In the genomic region with DNA sequence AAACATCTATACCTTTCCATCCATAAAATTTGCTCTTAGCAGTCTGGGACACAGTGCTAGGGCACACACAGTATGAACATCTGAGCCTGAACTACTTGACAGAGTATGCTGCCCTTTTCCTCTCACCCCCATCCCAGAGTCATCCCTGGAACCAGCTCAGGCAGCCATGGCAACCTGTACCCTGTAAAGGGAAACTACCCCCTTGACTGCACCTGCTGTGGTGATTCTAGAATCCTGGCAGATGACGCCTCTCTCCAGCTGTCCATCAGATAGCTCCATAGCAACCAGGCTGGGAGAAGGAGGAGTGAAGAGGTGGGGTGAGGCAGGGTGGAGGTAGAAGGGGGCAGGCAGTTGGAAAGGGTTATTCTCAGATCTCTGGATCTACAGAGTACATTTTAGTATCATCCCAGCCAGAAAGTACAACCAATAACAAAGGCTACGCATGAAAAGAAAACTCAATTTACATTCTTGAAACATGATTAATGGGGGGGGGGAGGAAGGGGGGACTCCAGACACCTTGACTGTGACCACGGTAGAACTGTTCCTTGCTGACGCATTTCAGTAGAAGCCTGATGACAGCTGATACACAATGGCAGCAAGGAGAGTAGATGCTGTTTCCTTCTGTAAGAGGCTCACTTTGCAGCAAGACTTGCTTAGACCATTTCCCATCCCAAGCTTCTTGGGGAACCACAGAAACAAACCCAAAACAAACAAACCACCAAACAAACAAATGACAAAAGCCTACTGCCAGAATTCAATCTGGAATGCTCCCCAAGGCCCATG, we compare ENCODE assay signal across 8 mouse cellular contexts.
A peak's percentile ranks its signal among the peaks of the same experiment; 100 is the strongest.
DNase-seq lines count a peak whose midpoint lies in the region; ATAC-seq and TF ChIP-seq lines count a peak whose summit lies in the region.
"Had no signal": no experiment of that assay in that cellular context is flagged by ENCODE, and none has a peak within 500 bp of the region (broad histone marks: within the 10 kb centered on the region; RNA-seq: fewer than 3 reads in every experiment).

No protein-coding gene starts in this region.

- H3K4me2 ChIP-seq in lung, embryonic 16.5 days (ENCODE audit: low read depth, low read length), result no peak overlapping the region
- no peak overlapping the region for H3K4me2 ChIP-seq in stomach, postnatal 0 days (replicated peaks; ENCODE audit: low read depth)

- 42% methylated on average over 4 of the region's 4 CpGs for WGBS in lung, embryonic 16.5 days
- 47% methylated on average over 4 of the region's 4 CpGs for WGBS in stomach, postnatal 0 days

- TF ChIP-seq EP300 in stomach, postnatal 0 days (optimal IDR thresholded peaks at IDR 0.05), result no peak

- intact Hi-C loops in left cerebral cortex, postnatal 25 days (cut with DNase I), result no loop called here

- H3K27me3 ChIP-seq in lung, embryonic 16.5 days (ENCODE audit: control insufficient read depth, insufficient read depth, low read depth, low read length), result no peaks in the 10 kb centered on the region
- no peaks in the 10 kb centered on the region for H3K27me3 ChIP-seq in stomach, postnatal 0 days (ENCODE audit: control insufficient read depth, insufficient read depth, low read length)

- no peak overlapping the region for H3K4me3 ChIP-seq in lung, embryonic 16.5 days (ENCODE audit: low read length)
- no peak overlapping the region for H3K4me3 ChIP-seq in stomach, postnatal 0 days (ENCODE audit: low read depth, low read length)

- H3K4me1 ChIP-seq in lung, embryonic 16.5 days (replicated peaks; ENCODE audit: control insufficient read depth, insufficient read depth, low read length), result no peaks in the 10 kb centered on the region
- H3K4me1 ChIP-seq in stomach, postnatal 0 days (replicated peaks; ENCODE audit: control insufficient read depth, insufficient read depth), result no peaks in the 10 kb centered on the region

- TF ChIP-seq CTCF in stomach, postnatal 0 days (IDR thresholded peaks at IDR 0.05; ENCODE audit: low read depth), result no peak

- H3K9me3 ChIP-seq in lung, embryonic 16.5 days (ENCODE audit: control insufficient read depth, low read length), result no peaks in the 10 kb centered on the region
- no peaks in the 10 kb centered on the region for H3K9me3 ChIP-seq in stomach, postnatal 0 days (ENCODE audit: control insufficient read depth, low read length)

- no peak overlapping the region for H3K27ac ChIP-seq in lung, embryonic 16.5 days (ENCODE audit: low read length)
- H3K27ac ChIP-seq in stomach, postnatal 0 days (replicated peaks), result no peak overlapping the region

- no peak overlapping the region for H3K9ac ChIP-seq in lung, embryonic 16.5 days (ENCODE audit: low read length)
- H3K9ac ChIP-seq in stomach, postnatal 0 days (ENCODE audit: low read length), result no peak overlapping the region

- ATAC-seq in lung, embryonic 16.5 days (ENCODE audit: low read depth), result 0 out of 2 replicates have a peak, but pooled peaks have one; percentile 40
- peak; percentile 26; the same call in 1 of the 2 replicates for ATAC-seq in stomach, postnatal 0 days (ENCODE audit: low FRiP score, low TSS enrichment)

- no peak for DNase-seq in lung, postnatal 25 days (ENCODE audit: low spot score)
- peak; percentile 17 to 22 for DNase-seq in frontal cortex, postnatal 10 days (ENCODE audit: low spot score in 2 of 2)
- DNase-seq in left cerebral cortex, postnatal 25 days (ENCODE audit: low spot score in 2 of 2), result peak; percentile 26 to 48
- DNase-seq in stomach, postnatal 0 days (ENCODE audit: low spot score), result no peak
- DNase-seq in c-Kit-positive CD71-positive TER-119-positive erythroid progenitor cells, embryonic 14.5 days (ENCODE audit: low spot score), result no peak
- DNase-seq in kidney, adult 9 months, result no peak
- DNase-seq: lung, postnatal 36 days had no signal

- no peaks in the 10 kb centered on the region for H3K36me3 ChIP-seq in lung, embryonic 16.5 days (ENCODE audit: control insufficient read depth, insufficient read depth, low read length)
- H3K36me3 ChIP-seq in stomach, postnatal 0 days (ENCODE audit: control insufficient read depth, insufficient read depth, low read length), result no peaks in the 10 kb centered on the region

Comparison
In these comparisons a context has a peak if more than half of its experiments do, and no peak if none do; other contexts are left out.
1. DNase-seq: peak in frontal cortex, postnatal 10 days (2 of 2) and left cerebral cortex, postnatal 25 days (2 of 2); none in lung, postnatal 25 days (single experiment), stomach, postnatal 0 days (single experiment), c-Kit-positive CD71-positive TER-119-positive erythroid progenitor cells, embryonic 14.5 days (single experiment) and kidney, adult 9 months (single experiment).